Mouse (Mus musculus) midbrain, embryonic 12.5 days (tissue): ENCODE measurements around the gene Rasal3. TPM values are rescaled to one million over a fixed set of nuclear protein-coding genes. Genes with fewer than 3 reads are reported as not detected.

ENCODE experiments used
- ATAC-seq: fragments of 200-750 bp; cut with Nextera tagmentation; 2 replicates; pipeline ENCODE4 v1.8.0; 2017; ENCODE audit warnings: low read depth, moderate TSS enrichment, moderate library complexity; ENCODE audit not compliant: low FRiP score
- H3K27ac ChIP-seq: fragments of 300-500 bp; sonication (generic); replicated peaks from 2 replicates; pipeline ENCODE4 v1.5.1; 2016; ENCODE audit warnings: mild to moderate bottlenecking
- H3K27me3 ChIP-seq: fragments of 300-500 bp; sonication (generic); 2 replicates; pipeline ENCODE4 v1.6.1; 2016; ENCODE audit warnings: mild to moderate bottlenecking
- H3K36me3 ChIP-seq: fragments of 300-500 bp; sonication (generic); 2 replicates; pipeline ENCODE4 v1.6.1; 2016
- H3K4me1 ChIP-seq: fragments of 300-500 bp; sonication (generic); 2 replicates; pipeline ENCODE4 v1.6.1; 2016
- H3K4me2 ChIP-seq: fragments of 300-500 bp; sonication (generic); replicated peaks from 2 replicates; pipeline ENCODE4 v1.6.1; 2016; ENCODE audit warnings: mild to moderate bottlenecking, moderate library complexity
- H3K4me3 ChIP-seq: fragments of 300-500 bp; sonication (generic); 2 replicates; pipeline ENCODE4 v1.5.1; 2016; ENCODE audit warnings: mild to moderate bottlenecking
- H3K9ac ChIP-seq: fragments of 300-500 bp; sonication (generic); replicated peaks from 2 replicates; pipeline ENCODE4 v1.6.1; 2016; ENCODE audit warnings: mild to moderate bottlenecking, moderate library complexity
- H3K9me3 ChIP-seq: fragments of 300-500 bp; sonication (generic); 2 replicates; pipeline ENCODE4 v1.6.1; 2016; ENCODE audit warnings: mild to moderate bottlenecking
- WGBS: fragments of 180-500 bp; shearing (Covaris S2); methylation state at CpG from one replicate; pipeline ENCODE4 v1.1.7; 2016; 5-methylcytosine and 5-hydroxymethylcytosine counted together
- polyA plus RNA-seq: library from polyadenylated mRNA; unstranded; fragments of >200 nt; fragmentation: Nextera tagmentation; extraction: Ambion mirVana; gene quantifications from 2 replicates; pipeline ENCODE4 v1.2.1, GENCODE M21; 2016

Rasal3 gene
- polyA plus RNA-seq = 0.59 and 1.1 TPM in 2 replicates

- Histone ChIP-seq H3K36me3 (no peaks in the 10 kb centered on the region), H3K27me3 (peaks cover 12% of the 10 kb centered on the region), H3K4me2 (no peak within 1 kb of the TSS), H3K9ac (no peak within 1 kb of the TSS), H3K9me3 (no peaks in the 10 kb centered on the region), H3K27ac (no peak within 1 kb of the TSS), H3K4me3 (no peak within 1 kb of the TSS), H3K4me1 (no peaks in the 10 kb centered on the region)
- WGBS = 81% methylated on average over 8 of the region's 8 CpGs
- no peak for ATAC-seq
These were observed at the start of gene Rasal3 for GRCm38 (mm10) chr17:32403417-32403816. Rasal3 (minus strand) TSS chr17:32403583.

- H3K9ac ChIP-seq = peak within 1 kb of the TSS; percentile 44
- peaks cover 6% of the 10 kb centered on the region; the same call in 1 of the 2 replicates for H3K4me1 ChIP-seq
- no peak within 1 kb of the TSS for H3K27ac ChIP-seq
- H3K36me3 ChIP-seq = no peaks in the 10 kb centered on the region
- 0 out of 2 replicates have a peak, but pooled peaks have one; percentile 49 for ATAC-seq
- 0 out of 2 replicates have a peak, but pooled peaks cover 7% of the 10 kb centered on the region for H3K9me3 ChIP-seq
- H3K4me2 ChIP-seq = peak within 1 kb of the TSS; percentile 62
- peak within 1 kb of the TSS; percentile 36 for H3K4me3 ChIP-seq
- 3% methylated on average over 19 of the region's 19 CpGs for WGBS
- peaks cover 21% of the 10 kb centered on the region for H3K27me3 ChIP-seq
These were observed 49.1 kb upstream of the Rasal3 start, which contains the start of gene Cyp4f39 for GRCm38 (mm10) chr17:32452482-32452881. Cyp4f39 (plus strand) TSS chr17:32452723.

- Histone ChIP-seq H3K36me3 (no peaks in the 10 kb centered on the region), H3K4me2 (no peak overlapping the region), H3K9ac (no peak overlapping the region), H3K4me3 (no peak overlapping the region), H3K4me1 (peaks cover 6% of the 10 kb centered on the region; the same call in 1 of the 2 replicates), H3K9me3 (0 out of 2 replicates have a peak, but pooled peaks cover 12% of the 10 kb centered on the region), H3K27me3 (peaks cover 21% of the 10 kb centered on the region), H3K27ac (no peak overlapping the region)
- WGBS = 60% methylated on average over 2 of the region's 2 CpGs
- ATAC-seq = no peak
These were observed 47.6 kb upstream of the Rasal3 start for GRCm38 (mm10) chr17:32450844-32451537.

- Histone ChIP-seq H3K36me3 (no peaks in the 10 kb centered on the region), H3K4me1 (peaks cover 6% of the 10 kb centered on the region; the same call in 1 of the 2 replicates), H3K4me3 (no peak overlapping the region), H3K27me3 (peaks cover 18% of the 10 kb centered on the region), H3K9me3 (0 out of 2 replicates have a peak, but pooled peaks cover 12% of the 10 kb centered on the region), H3K27ac (no peak overlapping the region), H3K9ac (no peak overlapping the region), H3K4me2 (no peak overlapping the region)
- WGBS = 100% methylated on average over 1 of the region's 1 CpGs
- ATAC-seq = no peak
These were observed 45.7 kb upstream of the Rasal3 start for GRCm38 (mm10) chr17:32449042-32449441.

GRCm38 (mm10) chr17:32447195-32447594 lies 43.8 kb upstream of the Rasal3 start:
- H3K27me3 ChIP-seq = 0 out of 2 replicates have a peak, but pooled peaks cover 5% of the 10 kb centered on the region
- no peak overlapping the region for H3K27ac ChIP-seq
- no peak overlapping the region for H3K4me2 ChIP-seq
- ATAC-seq = no peak
- no peaks in the 10 kb centered on the region for H3K4me1 ChIP-seq
- no peak overlapping the region for H3K4me3 ChIP-seq
- no peaks in the 10 kb centered on the region for H3K36me3 ChIP-seq
- no peak overlapping the region for H3K9ac ChIP-seq
- H3K9me3 ChIP-seq = 0 out of 2 replicates have a peak, but pooled peaks cover 12% of the 10 kb centered on the region

- H3K4me1 ChIP-seq = no peaks in the 10 kb centered on the region
These were observed 41.6 kb upstream of the Rasal3 start for GRCm38 (mm10) chr17:32445016-32445415.

GRCm38 (mm10) chr17:32443245-32443644 lies 39.9 kb upstream of the Rasal3 start:
- H3K4me2 ChIP-seq = no peak overlapping the region
- no peak for ATAC-seq
- no peaks in the 10 kb centered on the region for H3K36me3 ChIP-seq
- H3K9me3 ChIP-seq = 0 out of 2 replicates have a peak, but pooled peaks cover 9% of the 10 kb centered on the region
- no peak overlapping the region for H3K9ac ChIP-seq
- H3K27me3 ChIP-seq = peaks cover 5% of the 10 kb centered on the region; the same call in 1 of the 2 replicates
- WGBS = 74% methylated on average over 6 of the region's 6 CpGs
- H3K4me1 ChIP-seq = no peaks in the 10 kb centered on the region
- H3K4me3 ChIP-seq = no peak overlapping the region
- H3K27ac ChIP-seq = no peak overlapping the region

More at GRCm38 (mm10) chr17:32445016-32445415, 41.6 kb upstream of the Rasal3 start:
- WGBS = 85% methylated on average over 5 of the region's 5 CpGs
- no peak overlapping the region for H3K27ac ChIP-seq
- H3K27me3 ChIP-seq = peaks cover 5% of the 10 kb centered on the region; the same call in 1 of the 2 replicates
- 0 out of 2 replicates have a peak, but pooled peaks cover 12% of the 10 kb centered on the region for H3K9me3 ChIP-seq
- no peak overlapping the region for H3K4me2 ChIP-seq
- no peak overlapping the region for H3K4me3 ChIP-seq
- no peak for ATAC-seq
- H3K36me3 ChIP-seq = no peaks in the 10 kb centered on the region
- H3K9ac ChIP-seq = no peak overlapping the region

- Histone ChIP-seq H3K4me2 (no peak overlapping the region), H3K27ac (no peak overlapping the region), H3K4me3 (no peak overlapping the region), H3K9me3 (no peaks in the 10 kb centered on the region), H3K9ac (no peak overlapping the region), H3K36me3 (no peaks in the 10 kb centered on the region), H3K4me1 (no peaks in the 10 kb centered on the region), H3K27me3 (peaks cover 5% of the 10 kb centered on the region; the same call in 1 of the 2 replicates)
- ATAC-seq = no peak
- WGBS = 89% methylated on average over 4 of the region's 4 CpGs
These were observed 33.7 kb upstream of the Rasal3 start for GRCm38 (mm10) chr17:32437106-32437505.

- no peak overlapping the region for H3K4me2 ChIP-seq
- no peak overlapping the region for H3K9ac ChIP-seq
- H3K36me3 ChIP-seq = no peaks in the 10 kb centered on the region
- WGBS = 75% methylated on average over 5 of the region's 5 CpGs
- H3K4me3 ChIP-seq = no peak overlapping the region
- H3K9me3 ChIP-seq = no peaks in the 10 kb centered on the region
- H3K27me3 ChIP-seq = no peaks in the 10 kb centered on the region
- no peaks in the 10 kb centered on the region for H3K4me1 ChIP-seq
- H3K27ac ChIP-seq = no peak overlapping the region
- no peak for ATAC-seq
These were observed 31.8 kb upstream of the Rasal3 start for GRCm38 (mm10) chr17:32435151-32435550.

- Histone ChIP-seq H3K9me3 (no peaks in the 10 kb centered on the region), H3K9ac (no peak overlapping the region), H3K4me1 (no peaks in the 10 kb centered on the region), H3K4me2 (no peak overlapping the region), H3K27ac (no peak overlapping the region), H3K27me3 (no peaks in the 10 kb centered on the region), H3K36me3 (no peaks in the 10 kb centered on the region), H3K4me3 (no peak overlapping the region)
- ATAC-seq = no peak
- 73% methylated on average over 4 of the region's 4 CpGs for WGBS
These were observed 30.9 kb upstream of the Rasal3 start for GRCm38 (mm10) chr17:32434324-32434723.

- Histone ChIP-seq H3K9me3 (no peaks in the 10 kb centered on the region), H3K9ac (no peak overlapping the region), H3K4me2 (no peak overlapping the region), H3K27ac (no peak overlapping the region), H3K36me3 (no peaks in the 10 kb centered on the region), H3K27me3 (0 out of 2 replicates have a peak, but pooled peaks cover 2% of the 10 kb centered on the region), H3K4me1 (no peaks in the 10 kb centered on the region), H3K4me3 (no peak overlapping the region)
- ATAC-seq = no peak
- WGBS = 62% methylated on average over 3 of the region's 3 CpGs
These were observed 28.6 kb upstream of the Rasal3 start for GRCm38 (mm10) chr17:32431972-32432371.

- no peak overlapping the region for H3K27ac ChIP-seq
- H3K36me3 ChIP-seq = no peaks in the 10 kb centered on the region
- no peak for ATAC-seq
- H3K27me3 ChIP-seq = 0 out of 2 replicates have a peak, but pooled peaks cover 5% of the 10 kb centered on the region
- H3K9me3 ChIP-seq = no peaks in the 10 kb centered on the region
- H3K9ac ChIP-seq = no peak overlapping the region
- H3K4me3 ChIP-seq = no peak overlapping the region
- no peak overlapping the region for H3K4me2 ChIP-seq
- no peaks in the 10 kb centered on the region for H3K4me1 ChIP-seq
These were observed 23.2 kb upstream of the Rasal3 start for GRCm38 (mm10) chr17:32426610-32427009.
